ENCODE assay signal across 7 mouse cellular contexts in genomic region chr12:76765901-76766630, GRCm38 (mm10). TPM values are rescaled to one million over a fixed set of nuclear protein-coding genes. Genes with fewer than 3 reads are reported as not detected.
DNase-seq lines count a peak whose midpoint lies in the region; ATAC-seq lines count a peak whose summit lies in the region.

No protein-coding gene starts in this region.

- H3K4me1 ChIP-seq in lung, embryonic 16.5 days (replicated peaks; ENCODE audit: control insufficient read depth, insufficient read depth, low read length), result peaks cover 5% of the 10 kb centered on the region
- no peaks in the 10 kb centered on the region for H3K4me1 ChIP-seq in embryonic facial prominence, embryonic 11.5 days (ENCODE audit: control insufficient read depth, insufficient read depth, low read length)
- peaks cover 5% of the 10 kb centered on the region; the same call in 1 of the 2 replicates for H3K4me1 ChIP-seq in heart, embryonic 11.5 days (ENCODE audit: control insufficient read depth, insufficient read depth, low read length)
- H3K4me1 ChIP-seq in midbrain, embryonic 15.5 days, result peaks cover 6% of the 10 kb centered on the region

- ATAC-seq in lung, embryonic 16.5 days (ENCODE audit: low read depth), result peak; percentile 55
- peak; percentile 25; the same call in 1 of the 2 replicates for ATAC-seq in embryonic facial prominence, embryonic 11.5 days (replicated peaks; ENCODE audit: insufficient number of reproducible peaks, low FRiP score, low TSS enrichment, low read depth)
- no peak for ATAC-seq in heart, embryonic 11.5 days (replicated peaks; ENCODE audit: insufficient number of reproducible peaks, low FRiP score, low TSS enrichment)
- ATAC-seq in midbrain, embryonic 15.5 days (replicated peaks), result peak; percentile 37

- DNase-seq in lung, postnatal 10 days, result no peak
- no peak for DNase-seq in embryonic facial prominence, embryonic 11.5 days (ENCODE audit: low spot score)
- DNase-seq in left cerebral cortex, postnatal 36 days (ENCODE audit: low spot score in 2 of 2), result peak; percentile 19 to 37
- no peak for DNase-seq in c-Kit-positive CD71-positive TER-119-positive erythroid progenitor cells, embryonic 14.5 days (ENCODE audit: low spot score)

- H3K4me3 ChIP-seq in lung, embryonic 16.5 days (ENCODE audit: low read length), result peak overlapping the region; percentile 81
- peak overlapping the region; percentile 52 for H3K4me3 ChIP-seq in embryonic facial prominence, embryonic 11.5 days (ENCODE audit: low read depth, low read length)
- peak overlapping the region; percentile 81 for H3K4me3 ChIP-seq in heart, embryonic 11.5 days (ENCODE audit: low read depth, low read length)
- H3K4me3 ChIP-seq in midbrain, embryonic 15.5 days, result peak overlapping the region; percentile 62

- intact Hi-C loops in left cerebral cortex, postnatal 36 days (cut with DNase I), result loop anchor here (5.0 kb wide), 1 partner anchor 56 kb away; the partner anchor contains the start of gene Rab15

- peak overlapping the region; percentile 21 for H3K27ac ChIP-seq in lung, embryonic 16.5 days (ENCODE audit: low read length)
- no peak overlapping the region for H3K27ac ChIP-seq in embryonic facial prominence, embryonic 11.5 days (replicated peaks; ENCODE audit: low read depth, low read length)
- H3K27ac ChIP-seq in heart, embryonic 11.5 days (ENCODE audit: low read depth, low read length), result peak overlapping the region; percentile 79
- H3K27ac ChIP-seq in midbrain, embryonic 15.5 days, result peak overlapping the region; percentile 85

- H3K36me3 ChIP-seq in lung, embryonic 16.5 days (ENCODE audit: control insufficient read depth, insufficient read depth, low read length), result no peaks in the 10 kb centered on the region
- no peaks in the 10 kb centered on the region for H3K36me3 ChIP-seq in embryonic facial prominence, embryonic 11.5 days (replicated peaks; ENCODE audit: control insufficient read depth, insufficient read depth, low read depth, low read length)
- no peaks in the 10 kb centered on the region for H3K36me3 ChIP-seq in heart, embryonic 11.5 days (ENCODE audit: control insufficient read depth, insufficient read depth, low read length)
- no peaks in the 10 kb centered on the region for H3K36me3 ChIP-seq in midbrain, embryonic 15.5 days (replicated peaks)

- H3K9ac ChIP-seq in lung, embryonic 16.5 days (ENCODE audit: low read length), result peak overlapping the region; percentile 76
- H3K9ac ChIP-seq in embryonic facial prominence, embryonic 11.5 days (replicated peaks; ENCODE audit: low read length), result peak overlapping the region; percentile 51
- peak overlapping the region; percentile 92 for H3K9ac ChIP-seq in heart, embryonic 11.5 days (ENCODE audit: low read depth, low read length)
- peak overlapping the region; percentile 66 for H3K9ac ChIP-seq in midbrain, embryonic 15.5 days

- H3K27me3 ChIP-seq in lung, embryonic 16.5 days (ENCODE audit: control insufficient read depth, insufficient read depth, low read depth, low read length), result no peaks in the 10 kb centered on the region
- no peaks in the 10 kb centered on the region for H3K27me3 ChIP-seq in embryonic facial prominence, embryonic 11.5 days (ENCODE audit: control insufficient read depth, insufficient read depth, low read length)
- H3K27me3 ChIP-seq in heart, embryonic 11.5 days (ENCODE audit: control insufficient read depth, insufficient read depth, low read length), result no peaks in the 10 kb centered on the region
- no peaks in the 10 kb centered on the region for H3K27me3 ChIP-seq in midbrain, embryonic 15.5 days (replicated peaks)

- WGBS in lung, embryonic 16.5 days, result 26% methylated on average over 20 of the region's 20 CpGs
- WGBS in embryonic facial prominence, embryonic 11.5 days, result 36% methylated on average over 20 of the region's 20 CpGs
- WGBS in heart, embryonic 11.5 days (ENCODE audit: insufficient replicate concordance), result 31% methylated on average over 20 of the region's 20 CpGs
- 28% methylated on average over 20 of the region's 20 CpGs for WGBS in midbrain, embryonic 15.5 days

- peak overlapping the region; percentile 57 for H3K4me2 ChIP-seq in lung, embryonic 16.5 days (ENCODE audit: low read depth, low read length)
- H3K4me2 ChIP-seq in embryonic facial prominence, embryonic 11.5 days (ENCODE audit: low read depth, low read length), result peak overlapping the region; percentile 41
- peak overlapping the region; percentile 78 for H3K4me2 ChIP-seq in heart, embryonic 11.5 days
- peak overlapping the region; percentile 60 for H3K4me2 ChIP-seq in midbrain, embryonic 15.5 days

- H3K9me3 ChIP-seq in lung, embryonic 16.5 days (ENCODE audit: control insufficient read depth, low read length), result no peaks in the 10 kb centered on the region
- H3K9me3 ChIP-seq in embryonic facial prominence, embryonic 11.5 days (replicated peaks; ENCODE audit: control insufficient read depth, low read length), result no peaks in the 10 kb centered on the region
- no peaks in the 10 kb centered on the region for H3K9me3 ChIP-seq in heart, embryonic 11.5 days (replicated peaks; ENCODE audit: control insufficient read depth, low read length)
- no peaks in the 10 kb centered on the region for H3K9me3 ChIP-seq in midbrain, embryonic 15.5 days

RNA-seq across cellular contexts. Expression of gene Fntb, which starts 0.7 kb away (rescaled TPM):
- 39.0 and 40.4 TPM in 2 replicates for polyA plus RNA-seq in lung, embryonic 16.5 days (2015; fragmentation: Nextera tagmentation; extraction: Ambion mirVana)
- polyA plus RNA-seq in embryonic facial prominence, embryonic 11.5 days (2014; fragmentation: Nextera tagmentation; extraction: Ambion mirVana), result 44.6 and 47.7 TPM in 2 replicates
- polyA plus RNA-seq in heart, embryonic 11.5 days (2014; fragmentation: Nextera tagmentation; extraction: Ambion mirVana), result 30.7 and 34.2 TPM in 2 replicates
- 10 to 100 TPM; 25.8 to 27.5 TPM for total RNA-seq in left cerebral cortex, postnatal 36 days (2021)
- 43.5 and 44.3 TPM in 2 replicates for polyA plus RNA-seq in midbrain, embryonic 15.5 days (2015; fragmentation: Nextera tagmentation; extraction: Ambion mirVana)

RNA-seq across cellular contexts. Expression of gene Churc1, which starts 0.7 kb away (rescaled TPM):
- polyA plus RNA-seq in lung, embryonic 16.5 days (2015; fragmentation: Nextera tagmentation; extraction: Ambion mirVana), result 130 and 147 TPM in 2 replicates
- polyA plus RNA-seq in embryonic facial prominence, embryonic 11.5 days (2014; fragmentation: Nextera tagmentation; extraction: Ambion mirVana), result 69.8 and 87.6 TPM in 2 replicates
- polyA plus RNA-seq in heart, embryonic 11.5 days (2014; fragmentation: Nextera tagmentation; extraction: Ambion mirVana), result 146 and 148 TPM in 2 replicates
- 10 to 100 TPM; 32.1 to 37.5 TPM for total RNA-seq in left cerebral cortex, postnatal 36 days (2021)
- polyA plus RNA-seq in midbrain, embryonic 15.5 days (2015; fragmentation: Nextera tagmentation; extraction: Ambion mirVana), result 127 and 131 TPM in 2 replicates

RNA-seq across cellular contexts. Expression of gene Gpx2, which starts 29.3 kb away (rescaled TPM):
- polyA plus RNA-seq in lung, embryonic 16.5 days (2015; fragmentation: Nextera tagmentation; extraction: Ambion mirVana), result 11.0 and 11.5 TPM in 2 replicates
- polyA plus RNA-seq in embryonic facial prominence, embryonic 11.5 days (2014; fragmentation: Nextera tagmentation; extraction: Ambion mirVana), result 0.93 and 1.2 TPM in 2 replicates
- 0.36 TPM in 1 of 2 replicates, not detected in the other for polyA plus RNA-seq in heart, embryonic 11.5 days (2014; fragmentation: Nextera tagmentation; extraction: Ambion mirVana)
- 1 to 10 TPM in 1 of 2 experiments, under 1 TPM in 1; 0.44 to 1.1 TPM for total RNA-seq in left cerebral cortex, postnatal 36 days (2021)
- polyA plus RNA-seq in midbrain, embryonic 15.5 days (2015; fragmentation: Nextera tagmentation; extraction: Ambion mirVana), result 0.06 TPM in 1 of 2 replicates, not detected in the other

RNA-seq across cellular contexts. Expression of gene Sptb, which starts 55.7 kb away (rescaled TPM):
- polyA plus RNA-seq in lung, embryonic 16.5 days (2015; fragmentation: Nextera tagmentation; extraction: Ambion mirVana), result 1.3 and 1.8 TPM in 2 replicates
- 2.4 and 3.0 TPM in 2 replicates for polyA plus RNA-seq in embryonic facial prominence, embryonic 11.5 days (2014; fragmentation: Nextera tagmentation; extraction: Ambion mirVana)
- 15.7 and 17.0 TPM in 2 replicates for polyA plus RNA-seq in heart, embryonic 11.5 days (2014; fragmentation: Nextera tagmentation; extraction: Ambion mirVana)
- 10 to 100 TPM; 81.7 to 90.4 TPM for total RNA-seq in left cerebral cortex, postnatal 36 days (2021)
- polyA plus RNA-seq in midbrain, embryonic 15.5 days (2015; fragmentation: Nextera tagmentation; extraction: Ambion mirVana), result 3.5 and 3.6 TPM in 2 replicates

RNA-seq across cellular contexts. Expression of gene Rab15, which starts 56.6 kb away (rescaled TPM):
- polyA plus RNA-seq in lung, embryonic 16.5 days (2015; fragmentation: Nextera tagmentation; extraction: Ambion mirVana), result 34.8 and 35.8 TPM in 2 replicates
- polyA plus RNA-seq in embryonic facial prominence, embryonic 11.5 days (2014; fragmentation: Nextera tagmentation; extraction: Ambion mirVana), result 11.5 and 14.3 TPM in 2 replicates
- polyA plus RNA-seq in heart, embryonic 11.5 days (2014; fragmentation: Nextera tagmentation; extraction: Ambion mirVana), result 1.5 and 1.8 TPM in 2 replicates
- total RNA-seq in left cerebral cortex, postnatal 36 days (2021), result 100 to 1,000 TPM; 258 TPM
- polyA plus RNA-seq in midbrain, embryonic 15.5 days (2015; fragmentation: Nextera tagmentation; extraction: Ambion mirVana), result 47.0 and 50.2 TPM in 2 replicates

Comparison
In these comparisons a context has a peak if more than half of its experiments do, and no peak if none do; other contexts are left out.
1. DNase-seq: peak in left cerebral cortex, postnatal 36 days (2 of 2); none in lung, postnatal 10 days (single experiment), embryonic facial prominence, embryonic 11.5 days (single experiment) and c-Kit-positive CD71-positive TER-119-positive erythroid progenitor cells, embryonic 14.5 days (single experiment).
2. Peak in every context shown above with its lines, with median percentiles within 50 percentile points of each other: H3K4me2 ChIP-seq, H3K4me3 ChIP-seq and H3K9ac ChIP-seq.